Mouse (Mus musculus) embryonic facial prominence, embryonic 14.5 days (tissue): ENCODE measurements at regions not wholly inside any gene's neighbourhood (a gene's known extent, or its start where the extent isn't known, plus 50 kb on each side); places are given as distances from the start of the nearest gene placed in this dataset.
A peak's percentile ranks its signal among the peaks of the same experiment; 100 is the strongest.

Experiments
- ATAC-seq: fragments of 200-750 bp; cut with Nextera tagmentation; 2 replicates; pipeline ENCODE4 v1.8.0; 2017; ENCODE audit warnings: low read depth, moderate number of reproducible peaks, moderate TSS enrichment
- DNase-seq: peaks from one replicate; pipeline ENCODE4 v3.0.0-alpha.2; 2015; ENCODE audit warnings: low spot score
- H3K27ac ChIP-seq: fragments of 300-500 bp; sonication (generic); replicated peaks from 2 replicates; pipeline ENCODE4 v1.5.1; 2014; ENCODE audit warnings: low read depth, mild to moderate bottlenecking, low read length, moderate library complexity
- H3K27me3 ChIP-seq: fragments of 300-500 bp; sonication (generic); replicated peaks from 2 replicates; pipeline ENCODE4 v1.6.1; 2014; ENCODE audit warnings: low read length; ENCODE audit not compliant: control insufficient read depth, insufficient read depth
- H3K36me3 ChIP-seq: fragments of 300-500 bp; sonication (generic); 2 replicates; pipeline ENCODE4 v1.6.1; 2014; ENCODE audit warnings: low read length, mixed read lengths; ENCODE audit not compliant: control insufficient read depth, insufficient read depth
- H3K4me1 ChIP-seq: fragments of 300-500 bp; sonication (generic); 2 replicates; pipeline ENCODE4 v1.6.1; 2014; ENCODE audit warnings: antibody characterized with exemption, low read length; ENCODE audit not compliant: control insufficient read depth, insufficient read depth
- H3K4me2 ChIP-seq: fragments of 300-500 bp; sonication (generic); 2 replicates; pipeline ENCODE4 v1.6.1; 2014; ENCODE audit warnings: low read depth, mild to moderate bottlenecking, low read length, moderate library complexity, mixed read lengths
- H3K4me3 ChIP-seq: fragments of 300-500 bp; sonication (generic); 2 replicates; pipeline ENCODE4 v1.5.1; 2014; ENCODE audit warnings: low read depth, mild to moderate bottlenecking, low read length
- H3K9ac ChIP-seq: fragments of 300-500 bp; sonication (generic); 2 replicates; pipeline ENCODE4 v1.6.1; 2014; ENCODE audit warnings: low read depth, mild to moderate bottlenecking, low read length, moderate library complexity, mixed read lengths
- H3K9me3 ChIP-seq: fragments of 300-500 bp; sonication (generic); 2 replicates; pipeline ENCODE4 v1.6.1; 2016; ENCODE audit warnings: low read length; ENCODE audit not compliant: control insufficient read depth
- WGBS: fragments of 180-500 bp; shearing (Covaris S2); extraction: QIAGEN DNeasy Blood & Tissue Kit; methylation state at CpG from one replicate; pipeline ENCODE4 v1.1.7; 2014; 5-methylcytosine and 5-hydroxymethylcytosine counted together

GRCm38 (mm10) chr6:101534214-101535052 is 156.7 kb upstream of the Pdzrn3 start:
- peaks cover 12% of the 10 kb centered on the region for H3K4me1 ChIP-seq
- DNase-seq, result peak; percentile 73
- no peaks in the 10 kb centered on the region for H3K27me3 ChIP-seq
- no peak for ATAC-seq
- H3K36me3 ChIP-seq, result no peaks in the 10 kb centered on the region
- H3K4me3 ChIP-seq, result no peak overlapping the region
- H3K9ac ChIP-seq, result no peak overlapping the region
- no peaks in the 10 kb centered on the region for H3K9me3 ChIP-seq
- WGBS, result 40% methylated on average over 9 of the region's 9 CpGs
- no peak overlapping the region for H3K27ac ChIP-seq
- H3K4me2 ChIP-seq, result no peak overlapping the region

DNA sequence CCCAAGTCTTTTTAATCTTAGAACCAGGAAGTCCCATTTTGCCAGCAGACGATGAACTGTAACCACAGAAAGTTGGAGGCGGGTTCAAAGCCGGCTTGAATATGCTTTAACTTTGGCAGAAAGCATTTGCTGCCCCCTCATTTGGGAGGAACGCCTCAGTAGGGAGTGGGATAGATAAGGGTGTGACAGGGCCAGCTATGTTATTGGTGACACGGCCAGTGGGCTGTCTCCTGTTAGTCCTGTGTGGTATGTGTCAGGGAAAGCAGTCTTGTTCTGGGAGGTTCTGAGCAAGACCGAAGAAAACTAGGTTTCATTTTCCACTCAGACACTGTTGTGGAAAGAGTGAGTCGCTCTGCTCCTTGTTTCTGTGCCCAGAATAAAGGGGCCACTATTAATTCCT is 154.7 kb upstream of the Pdzrn3 start:
- no peak for ATAC-seq
- no peaks in the 10 kb centered on the region for H3K36me3 ChIP-seq
- no peak overlapping the region for H3K9ac ChIP-seq
- peak overlapping the region; percentile 3; the same call in 1 of the 2 replicates for H3K27ac ChIP-seq
- H3K27me3 ChIP-seq, result no peaks in the 10 kb centered on the region
- 43% methylated on average over 7 of the region's 7 CpGs for WGBS
- H3K9me3 ChIP-seq, result no peaks in the 10 kb centered on the region
- peak overlapping the region; percentile 16 for H3K4me2 ChIP-seq
- H3K4me3 ChIP-seq, result no peak overlapping the region
- H3K4me1 ChIP-seq, result peaks cover 12% of the 10 kb centered on the region
- peak; percentile 53 for DNase-seq

GRCm38 (mm10) chr6:101531914-101532313 is 154.2 kb upstream of the Pdzrn3 start:
- Histone ChIP-seq H3K27me3 (no peaks in the 10 kb centered on the region), H3K36me3 (no peaks in the 10 kb centered on the region), H3K4me3 (no peak overlapping the region), H3K4me2 (no peak overlapping the region), H3K4me1 (peaks cover 12% of the 10 kb centered on the region), H3K27ac (0 out of 2 replicates have a peak overlapping the region, but pooled peaks have one; percentile 3), H3K9me3 (no peaks in the 10 kb centered on the region), H3K9ac (no peak overlapping the region)
- WGBS, result 41% methylated on average over 5 of the region's 5 CpGs
- DNase-seq, result peak; percentile 72
- ATAC-seq, result peak; percentile 41; the same call in 1 of the 2 replicates

DNA sequence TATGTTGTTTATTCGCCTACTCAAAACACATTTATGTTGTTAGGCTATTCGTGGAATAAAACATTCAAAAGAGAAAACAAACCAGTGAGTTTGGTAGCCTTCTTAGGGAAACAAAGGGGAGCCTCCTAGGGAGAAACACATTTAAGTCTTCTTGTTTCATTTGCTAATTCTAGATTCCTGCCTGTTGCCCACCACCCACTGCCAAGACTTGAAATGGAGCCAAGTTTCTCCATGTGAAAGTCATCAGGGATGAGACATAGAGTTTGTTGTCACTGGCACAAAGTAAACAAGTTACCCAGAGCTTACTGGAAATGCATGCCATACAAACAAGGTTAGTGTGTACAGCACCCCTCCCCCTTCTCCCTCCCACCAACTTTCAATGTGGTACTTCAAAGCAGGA is 147.4 kb upstream of the Pdzrn3 start:
- 40% methylated on average over 2 of the region's 2 CpGs for WGBS
- Histone ChIP-seq H3K36me3 (no peaks in the 10 kb centered on the region), H3K27ac (peak overlapping the region; percentile 61), H3K4me1 (peaks cover 10% of the 10 kb centered on the region), H3K27me3 (no peaks in the 10 kb centered on the region), H3K9me3 (no peaks in the 10 kb centered on the region), H3K9ac (no peak overlapping the region), H3K4me3 (no peak overlapping the region), H3K4me2 (no peak overlapping the region)
- peak; percentile 71 for DNase-seq
- 0 out of 2 replicates have a peak, but pooled peaks have one; percentile 17 for ATAC-seq

GRCm38 (mm10) chr6:101521316-101521715 is 143.6 kb upstream of the Pdzrn3 start:
- Histone ChIP-seq H3K4me3 (no peak overlapping the region), H3K36me3 (no peaks in the 10 kb centered on the region), H3K9ac (no peak overlapping the region), H3K27me3 (no peaks in the 10 kb centered on the region), H3K4me1 (peaks cover 21% of the 10 kb centered on the region), H3K9me3 (no peaks in the 10 kb centered on the region), H3K27ac (no peak overlapping the region), H3K4me2 (no peak overlapping the region)
- ATAC-seq, result no peak
- WGBS, result 87% methylated on average over 6 of the region's 6 CpGs
- DNase-seq, result no peak

DNA sequence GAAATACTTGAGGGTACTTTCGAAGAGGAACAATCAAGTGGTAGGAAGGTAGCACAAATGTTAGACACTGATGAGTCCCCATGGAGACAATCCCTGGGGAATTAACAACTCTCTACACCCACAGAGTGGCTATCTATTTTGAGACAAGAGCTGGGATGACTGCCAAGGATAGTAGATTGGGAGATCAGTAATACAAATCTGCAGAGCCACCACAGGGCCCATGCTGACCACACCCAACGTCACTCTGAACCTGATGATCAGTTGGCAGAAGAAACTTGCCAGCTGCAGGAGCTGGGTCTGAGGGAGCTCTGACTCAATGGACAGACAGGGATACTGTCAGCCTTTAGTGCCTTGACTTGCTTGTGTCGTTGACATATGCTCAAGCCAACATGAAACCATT is 143.1 kb upstream of the Pdzrn3 start:
- H3K4me3 ChIP-seq, result no peak overlapping the region
- H3K27me3 ChIP-seq, result no peaks in the 10 kb centered on the region
- H3K36me3 ChIP-seq, result no peaks in the 10 kb centered on the region
- H3K4me1 ChIP-seq, result peaks cover 21% of the 10 kb centered on the region
- no peak for ATAC-seq
- WGBS, result 87% methylated on average over 3 of the region's 3 CpGs
- H3K4me2 ChIP-seq, result no peak overlapping the region
- no peaks in the 10 kb centered on the region for H3K9me3 ChIP-seq
- H3K9ac ChIP-seq, result no peak overlapping the region
- no peak overlapping the region for H3K27ac ChIP-seq
- DNase-seq, result peak; percentile 48

- DNase-seq, result peak; percentile 85
- Histone ChIP-seq H3K27ac (peak overlapping the region; percentile 62), H3K4me2 (no peak overlapping the region), H3K9ac (no peak overlapping the region), H3K27me3 (no peaks in the 10 kb centered on the region), H3K9me3 (no peaks in the 10 kb centered on the region), H3K4me3 (no peak overlapping the region), H3K4me1 (peaks cover 14% of the 10 kb centered on the region), H3K36me3 (no peaks in the 10 kb centered on the region)
- 30% methylated on average over 9 of the region's 9 CpGs for WGBS
- peak; percentile 75 for ATAC-seq
Observed at GRCm38 (mm10) chr6:101518904-101519701, 141.4 kb upstream of the Pdzrn3 start.

DNA sequence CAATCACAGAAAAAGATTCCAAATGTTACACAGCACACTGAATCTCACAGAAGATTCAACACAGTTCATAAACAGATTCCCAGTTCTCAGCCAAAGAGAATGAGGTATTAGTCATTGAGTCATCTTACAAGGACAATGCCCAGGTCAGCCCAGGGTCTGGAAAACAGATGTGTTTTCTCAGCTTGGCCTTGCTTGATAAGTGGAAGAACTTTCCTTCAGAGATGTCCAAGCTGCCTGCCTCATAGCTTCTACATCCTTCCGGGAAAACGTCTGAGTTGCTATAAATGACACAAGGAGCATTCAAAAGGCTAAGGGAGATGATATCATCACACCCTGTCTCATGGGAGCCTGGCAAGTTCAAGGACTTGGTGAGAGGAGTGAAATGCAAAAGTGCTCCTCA is 139.9 kb upstream of the Pdzrn3 start:
- peaks cover 11% of the 10 kb centered on the region for H3K4me1 ChIP-seq
- H3K27ac ChIP-seq, result no peak overlapping the region
- ATAC-seq (no peak), DNase-seq (no peak)
- H3K36me3 ChIP-seq, result no peaks in the 10 kb centered on the region
- 61% methylated on average over 2 of the region's 2 CpGs for WGBS
- no peak overlapping the region for H3K9ac ChIP-seq
- no peak overlapping the region for H3K4me3 ChIP-seq
- no peak overlapping the region for H3K4me2 ChIP-seq
- H3K9me3 ChIP-seq, result no peaks in the 10 kb centered on the region
- no peaks in the 10 kb centered on the region for H3K27me3 ChIP-seq
